Mouse (Mus musculus): ENCODE measurements at regions not wholly inside any gene's neighbourhood (a gene's known extent, or its start where the extent isn't known, plus 50 kb on each side); places are given as distances from the start of the nearest gene placed in this dataset.
A peak's percentile ranks its signal among the peaks of the same experiment; 100 is the strongest.

GRCm38 (mm10) chr13:39702621-39703020 is 658.6 kb downstream of the Ofcc1 start:
- no peak for DNase-seq (ENCODE audit: low spot score)

GRCm38 (mm10) chr13:39691291-39692024 is 669.8 kb downstream of the Ofcc1 start:
- DNase-seq (ENCODE audit: low spot score) = no peak

- no peak for DNase-seq (ENCODE audit: low spot score)
Observed at GRCm38 (mm10) chr13:39664548-39664947, 696.7 kb downstream of the Ofcc1 start.

GRCm38 (mm10) chr13:39649457-39649856 is 688.8 kb upstream of the Slc35b3 start:
- peak; percentile 11 for DNase-seq (ENCODE audit: low spot score)

GRCm38 (mm10) chr13:39647367-39647766 is 686.7 kb upstream of the Slc35b3 start:
- peak; percentile 69 for DNase-seq (ENCODE audit: low spot score)

- DNase-seq (ENCODE audit: low spot score) = no peak
Observed at GRCm38 (mm10) chr13:39631506-39632132, 670.9 kb upstream of the Slc35b3 start.
